Comparison of ENCODE assay signal across 9 mouse cellular contexts in genomic region chr11:102603496-102603850, GRCm38 (mm10). TPM values are rescaled to one million over a fixed set of nuclear protein-coding genes. Genes with fewer than 3 reads are reported as not detected.
DNase-seq lines count a peak whose midpoint lies in the region; ATAC-seq lines count a peak whose summit lies in the region.
"Had no signal": no experiment of that assay in that cellular context is flagged by ENCODE, and none has a peak within 500 bp of the region (broad histone marks: within the 10 kb centered on the region; RNA-seq: fewer than 3 reads in every experiment).

No protein-coding gene starts in this region.

- H3K4me1 ChIP-seq in forebrain, embryonic 14.5 days (ENCODE audit: control insufficient read depth, insufficient read depth, low read length), result peaks cover 6% of the 10 kb centered on the region
- peaks cover 37% of the 10 kb centered on the region for H3K4me1 ChIP-seq in hindbrain, embryonic 15.5 days (replicated peaks)
- H3K4me1 ChIP-seq in liver, embryonic 12.5 days, result peaks cover 10% of the 10 kb centered on the region
- peaks cover 3% of the 10 kb centered on the region; the same call in 1 of the 2 replicates for H3K4me1 ChIP-seq in neural tube, embryonic 14.5 days (ENCODE audit: control insufficient read depth, insufficient read depth, low read length)

- peak overlapping the region; percentile 99 for H3K27ac ChIP-seq in forebrain, embryonic 14.5 days (ENCODE audit: low read depth, low read length)
- peak overlapping the region; percentile 85 for H3K27ac ChIP-seq in hindbrain, embryonic 15.5 days (replicated peaks)
- peak overlapping the region; percentile 52; the same call in 1 of the 2 replicates for H3K27ac ChIP-seq in liver, embryonic 12.5 days
- peak overlapping the region; percentile 88 for H3K27ac ChIP-seq in neural tube, embryonic 14.5 days (ENCODE audit: low read depth, low read length)

- 0% methylated on average over 10 of the region's 10 CpGs for WGBS in forebrain, embryonic 14.5 days
- 0% methylated on average over 10 of the region's 10 CpGs for WGBS in hindbrain, embryonic 15.5 days
- 1% methylated on average over 10 of the region's 10 CpGs for WGBS in liver, embryonic 12.5 days (ENCODE audit: insufficient replicate concordance)
- WGBS in neural tube, embryonic 14.5 days, result 0% methylated on average over 10 of the region's 10 CpGs

- H3K4me3 ChIP-seq in forebrain, embryonic 14.5 days (ENCODE audit: low read depth, low read length), result peak overlapping the region; percentile 91
- peak overlapping the region; percentile 77 for H3K4me3 ChIP-seq in hindbrain, embryonic 15.5 days
- peak overlapping the region; percentile 54 for H3K4me3 ChIP-seq in liver, embryonic 12.5 days
- H3K4me3 ChIP-seq in neural tube, embryonic 14.5 days (ENCODE audit: low read depth, low read length), result peak overlapping the region; percentile 64
- H3K4me3 ChIP-seq: erythroblast, embryonic 14.5 days had no signal

- no peaks in the 10 kb centered on the region for H3K36me3 ChIP-seq in forebrain, embryonic 14.5 days (ENCODE audit: control insufficient read depth, insufficient read depth, low read length)
- no peaks in the 10 kb centered on the region for H3K36me3 ChIP-seq in hindbrain, embryonic 15.5 days
- no peaks in the 10 kb centered on the region for H3K36me3 ChIP-seq in liver, embryonic 12.5 days
- no peaks in the 10 kb centered on the region for H3K36me3 ChIP-seq in neural tube, embryonic 14.5 days (ENCODE audit: control insufficient read depth, insufficient read depth, low read length)

- H3K27me3 ChIP-seq in forebrain, embryonic 14.5 days (replicated peaks; ENCODE audit: control insufficient read depth, insufficient read depth, low read length), result no peaks in the 10 kb centered on the region
- peaks cover 5% of the 10 kb centered on the region; the same call in 1 of the 2 replicates for H3K27me3 ChIP-seq in hindbrain, embryonic 15.5 days
- peaks cover 79% of the 10 kb centered on the region for H3K27me3 ChIP-seq in liver, embryonic 12.5 days (replicated peaks)
- no peaks in the 10 kb centered on the region for H3K27me3 ChIP-seq in neural tube, embryonic 14.5 days (ENCODE audit: control insufficient read depth, insufficient read depth, low read length)

- DNase-seq in 3134 (ENCODE audit: extremely low read depth, insufficient read length, low spot score) (peak; percentile 71), MN1 (ENCODE audit: low spot score) (peak; percentile 58)
- DNase-seq in forebrain, embryonic 14.5 days (ENCODE audit: low spot score), result peak; percentile 96
- no peak for DNase-seq in thymus, postnatal 25 days

- H3K4me2 ChIP-seq in forebrain, embryonic 14.5 days (ENCODE audit: low read length), result peak overlapping the region; percentile 60
- H3K4me2 ChIP-seq in hindbrain, embryonic 15.5 days, result peak overlapping the region; percentile 95
- H3K4me2 ChIP-seq in liver, embryonic 12.5 days, result peak overlapping the region; percentile 65
- H3K4me2 ChIP-seq in neural tube, embryonic 14.5 days (ENCODE audit: low read depth, low read length), result peak overlapping the region; percentile 82

- peak; percentile 79 for ATAC-seq in forebrain, embryonic 14.5 days
- no peak for ATAC-seq in hindbrain, embryonic 15.5 days (ENCODE audit: low FRiP score, low read depth)
- no peak for ATAC-seq in liver, embryonic 12.5 days
- peak; percentile 65 for ATAC-seq in neural tube, embryonic 14.5 days (ENCODE audit: low read depth)
- no peak for ATAC-seq in activated CD4-positive, CD25-positive, alpha-beta regulatory T cell, adult 4 months

- H3K9me3 ChIP-seq in forebrain, embryonic 14.5 days (replicated peaks; ENCODE audit: control insufficient read depth, low read length), result no peaks in the 10 kb centered on the region
- H3K9me3 ChIP-seq in hindbrain, embryonic 15.5 days, result no peaks in the 10 kb centered on the region
- no peaks in the 10 kb centered on the region for H3K9me3 ChIP-seq in liver, embryonic 12.5 days (replicated peaks)
- H3K9me3 ChIP-seq in neural tube, embryonic 14.5 days (ENCODE audit: control insufficient read depth, low read length), result no peaks in the 10 kb centered on the region

- peak overlapping the region; percentile 54; the same call in 1 of the 2 replicates for H3K9ac ChIP-seq in forebrain, embryonic 14.5 days (ENCODE audit: low read length)
- peak overlapping the region; percentile 41 for H3K9ac ChIP-seq in hindbrain, embryonic 15.5 days
- H3K9ac ChIP-seq in liver, embryonic 12.5 days, result peak overlapping the region; percentile 32; the same call in 1 of the 2 replicates
- H3K9ac ChIP-seq in neural tube, embryonic 14.5 days (replicated peaks; ENCODE audit: low read depth, low read length), result peak overlapping the region; percentile 54

RNA-seq across cellular contexts. Expression of gene Fzd2, which starts 0.7 kb away (rescaled TPM):
- 18.6 and 19.2 TPM in 2 replicates for polyA plus RNA-seq in forebrain, embryonic 14.5 days (2014; fragmentation: Nextera tagmentation; extraction: Ambion mirVana)
- 7.9 and 9.8 TPM in 2 replicates for polyA plus RNA-seq in hindbrain, embryonic 15.5 days (2015; fragmentation: Nextera tagmentation; extraction: Ambion mirVana)
- polyA plus RNA-seq in liver, embryonic 12.5 days (2016; fragmentation: Nextera tagmentation; extraction: Ambion mirVana), result 3.5 and 4.7 TPM in 2 replicates
- polyA plus RNA-seq in neural tube, embryonic 14.5 days (2014; fragmentation: Nextera tagmentation; extraction: Ambion mirVana), result 6.5 and 10.5 TPM in 2 replicates
- not detected for polyA plus RNA-seq in activated CD4-positive, CD25-positive, alpha-beta regulatory T cell, adult 4 months (2017; shearing (Covaris generic))
- polyA plus RNA-seq: erythroblast, embryonic 14.5 days had no signal

RNA-seq across cellular contexts. Expression of gene Gm11627, which starts 24.2 kb away (rescaled TPM):
- 6.8 and 9.8 TPM in 2 replicates for polyA plus RNA-seq in forebrain, embryonic 14.5 days (2014; fragmentation: Nextera tagmentation; extraction: Ambion mirVana)
- 3.1 and 3.4 TPM in 2 replicates for polyA plus RNA-seq in hindbrain, embryonic 15.5 days (2015; fragmentation: Nextera tagmentation; extraction: Ambion mirVana)
- polyA plus RNA-seq in liver, embryonic 12.5 days (2016; fragmentation: Nextera tagmentation; extraction: Ambion mirVana), result 0.51 and 0.96 TPM in 2 replicates
- polyA plus RNA-seq in neural tube, embryonic 14.5 days (2014; fragmentation: Nextera tagmentation; extraction: Ambion mirVana), result 6.6 and 6.9 TPM in 2 replicates
- not detected for polyA plus RNA-seq in activated CD4-positive, CD25-positive, alpha-beta regulatory T cell, adult 4 months (2017; shearing (Covaris generic))
- polyA plus RNA-seq: erythroblast, embryonic 14.5 days had no signal

RNA-seq across cellular contexts. Expression of gene Gpatch8, which starts 47.3 kb away (rescaled TPM):
- 32.6 and 47.7 TPM in 2 replicates for polyA plus RNA-seq in forebrain, embryonic 14.5 days (2014; fragmentation: Nextera tagmentation; extraction: Ambion mirVana)
- polyA plus RNA-seq in hindbrain, embryonic 15.5 days (2015; fragmentation: Nextera tagmentation; extraction: Ambion mirVana), result 66.6 and 69.9 TPM in 2 replicates
- 25.8 and 26.5 TPM in 2 replicates for polyA plus RNA-seq in liver, embryonic 12.5 days (2016; fragmentation: Nextera tagmentation; extraction: Ambion mirVana)
- 57.8 and 83.7 TPM in 2 replicates for polyA plus RNA-seq in neural tube, embryonic 14.5 days (2014; fragmentation: Nextera tagmentation; extraction: Ambion mirVana)
- polyA plus RNA-seq in activated CD4-positive, CD25-positive, alpha-beta regulatory T cell, adult 4 months (2017; shearing (Covaris generic)), result 10 to 100 TPM; 54.2 to 55.9 TPM

Comparison
In these comparisons a context has a peak if more than half of its experiments do, and no peak if none do; other contexts are left out.
1. ATAC-seq: peak in forebrain, embryonic 14.5 days (single experiment) and neural tube, embryonic 14.5 days (single experiment); none in hindbrain, embryonic 15.5 days (single experiment), liver, embryonic 12.5 days (single experiment) and activated CD4-positive, CD25-positive, alpha-beta regulatory T cell, adult 4 months (single experiment).
2. Peak in every context shown above with its lines, with median percentiles within 50 percentile points of each other: H3K27ac ChIP-seq, H3K4me2 ChIP-seq, H3K4me3 ChIP-seq and H3K9ac ChIP-seq.